Mouse (Mus musculus) cerebellum, postnatal 14 days (tissue): Measurements from ENCODE around the gene Sorcs2.
A peak's percentile ranks its signal among the peaks of the same experiment; 100 is the strongest.

Experiments
- DNase-seq, 2 experiments: peaks; one replicate each; pipeline ENCODE4 v3.0.0; 2021; ENCODE audit warnings: mixed read lengths in 2 of 2

Gene Sorcs2

GRCm38 (mm10) chr5:36113696-36114095 is 284.2 kb downstream of the Sorcs2 start:
- no peak for DNase-seq

GRCm38 (mm10) chr5:36112696-36113095 is 285.2 kb downstream of the Sorcs2 start:
- DNase-seq: no peak

GRCm38 (mm10) chr5:36111516-36111915 is 286.4 kb downstream of the Sorcs2 start:
- DNase-seq: no peak

GRCm38 (mm10) chr5:36108339-36108887 is 289.5 kb downstream of the Sorcs2 start:
- no peak for DNase-seq

GRCm38 (mm10) chr5:36103483-36103882 is 294.5 kb downstream of the Sorcs2 start:
- no peak for DNase-seq

GRCm38 (mm10) chr5:36101129-36101528 is 296.8 kb downstream of the Sorcs2 start:
- DNase-seq: no peak

- no peak for DNase-seq
Observed at GRCm38 (mm10) chr5:36100488-36100887, 297.5 kb downstream of the Sorcs2 start.

GRCm38 (mm10) chr5:36099662-36100061 is 298.3 kb downstream of the Sorcs2 start:
- DNase-seq: peak in 1 of 2 experiments; percentile 29

GRCm38 (mm10) chr5:36096046-36096445 is 301.9 kb downstream of the Sorcs2 start:
- DNase-seq: peak; percentile 48 to 50

- DNase-seq: no peak
Observed at GRCm38 (mm10) chr5:36090036-36090435, 307.9 kb downstream of the Sorcs2 start.

- no peak for DNase-seq
Observed at GRCm38 (mm10) chr5:36089243-36089642, 308.7 kb downstream of the Sorcs2 start.

- no peak for DNase-seq
Observed at GRCm38 (mm10) chr5:36086931-36087330, 311.0 kb downstream of the Sorcs2 start.

- no peak for DNase-seq
Observed at GRCm38 (mm10) chr5:36085621-36086020, 312.3 kb downstream of the Sorcs2 start.

- peak; percentile 25 to 29 for DNase-seq
Observed at GRCm38 (mm10) chr5:36083869-36084565, 313.9 kb downstream of the Sorcs2 start.

- DNase-seq: peak in 1 of 2 experiments; percentile 25
Observed at GRCm38 (mm10) chr5:36081021-36081420, 316.9 kb downstream of the Sorcs2 start.

GRCm38 (mm10) chr5:36075172-36076074 is 322.5 kb downstream of the Sorcs2 start:
- DNase-seq: peak; percentile 83 to 85

- no peak for DNase-seq
Observed at GRCm38 (mm10) chr5:36069503-36070360, 328.2 kb downstream of the Sorcs2 start.

- DNase-seq: no peak
Observed at GRCm38 (mm10) chr5:36067651-36068181, 330.2 kb downstream of the Sorcs2 start.

- no peak for DNase-seq
Observed at GRCm38 (mm10) chr5:36057804-36058322, 340.1 kb downstream of the Sorcs2 start.

- DNase-seq: no peak
Observed at GRCm38 (mm10) chr5:36056921-36057320, 341.0 kb downstream of the Sorcs2 start.

GRCm38 (mm10) chr5:36055876-36056275 is 342.1 kb downstream of the Sorcs2 start:
- no peak for DNase-seq

- no peak for DNase-seq
Observed at GRCm38 (mm10) chr5:36054498-36054897, 343.4 kb downstream of the Sorcs2 start.
